Mouse (Mus musculus) neural tube, embryonic 14.5 days (tissue): ENCODE results near the gene Mroh2b. TPM values are rescaled to one million over a fixed set of nuclear protein-coding genes. Genes with fewer than 3 reads are reported as not detected.

Experiments
- ATAC-seq: fragments of 200-750 bp; cut with Nextera tagmentation; 2 replicates; pipeline ENCODE4 v1.8.0; 2017; ENCODE audit warnings: low read depth, mild to moderate bottlenecking, moderate TSS enrichment, moderate library complexity
- H3K27ac ChIP-seq: fragments of 300-500 bp; sonication (generic); 2 replicates; pipeline ENCODE4 v1.5.1; 2014; ENCODE audit warnings: low read depth, mild to moderate bottlenecking, control low read depth, low read length, moderate library complexity, mixed read lengths
- H3K27me3 ChIP-seq: fragments of 300-500 bp; sonication (generic); 2 replicates; pipeline ENCODE4 v1.6.1; 2014; ENCODE audit warnings: low read length; ENCODE audit not compliant: control insufficient read depth, insufficient read depth
- H3K36me3 ChIP-seq: fragments of 300-500 bp; sonication (generic); 2 replicates; pipeline ENCODE4 v1.6.1; 2014; ENCODE audit warnings: low read length, mixed read lengths; ENCODE audit not compliant: control insufficient read depth, insufficient read depth
- H3K4me1 ChIP-seq: fragments of 300-500 bp; sonication (generic); 2 replicates; pipeline ENCODE4 v1.6.1; 2014; ENCODE audit warnings: low read length; ENCODE audit not compliant: control insufficient read depth, insufficient read depth
- H3K4me2 ChIP-seq: fragments of 300-500 bp; sonication (generic); 2 replicates; pipeline ENCODE4 v1.6.1; 2014; ENCODE audit warnings: mild to moderate bottlenecking, low read depth, low read length, control low read depth
- H3K4me3 ChIP-seq: fragments of 300-500 bp; sonication (generic); 2 replicates; pipeline ENCODE4 v1.5.1; 2014; ENCODE audit warnings: low read depth, low read length, control low read depth, mixed read lengths
- H3K9ac ChIP-seq: fragments of 300-500 bp; sonication (generic); replicated peaks from 2 replicates; pipeline ENCODE4 v1.6.1; 2014; ENCODE audit warnings: low read depth, mild to moderate bottlenecking, control low read depth, low read length, mixed read lengths
- H3K9me3 ChIP-seq: fragments of 300-500 bp; sonication (generic); 2 replicates; pipeline ENCODE4 v1.6.1; 2016; ENCODE audit warnings: low read length; ENCODE audit not compliant: control insufficient read depth
- WGBS: fragments of 180-500 bp; shearing (Covaris S2); extraction: QIAGEN DNeasy Blood & Tissue Kit; methylation state at CpG from one replicate; pipeline ENCODE4 v1.1.7; 2014; 5-methylcytosine and 5-hydroxymethylcytosine counted together
- polyA plus RNA-seq: library from polyadenylated mRNA; unstranded; fragments of >200 nt; fragmentation: Nextera tagmentation; extraction: Ambion mirVana; gene quantifications from 2 replicates; pipeline ENCODE4 v1.2.1, GENCODE M21; 2014

Gene Mroh2b
- not detected in 2 replicates for polyA plus RNA-seq

GRCm38 (mm10) chr15:4898437-4898836 lies at the start of gene Mroh2b:
TSS of gene Mroh2b (plus strand) at chr15:4898737.
- H3K27ac ChIP-seq, result no peak within 1 kb of the TSS
- no peaks in the 10 kb centered on the region; the same call in 1 of the 2 replicates for H3K9me3 ChIP-seq
- no peaks in the 10 kb centered on the region for H3K36me3 ChIP-seq
- ATAC-seq, result no peak
- H3K27me3 ChIP-seq, result no peaks in the 10 kb centered on the region
- H3K4me2 ChIP-seq, result no peak within 1 kb of the TSS
- H3K4me1 ChIP-seq, result no peaks in the 10 kb centered on the region
- no peak within 1 kb of the TSS for H3K4me3 ChIP-seq
- WGBS, result 93% methylated on average over 1 of the region's 1 CpGs
- no peak within 1 kb of the TSS for H3K9ac ChIP-seq

GRCm38 (mm10) chr15:4850015-4850414 lies 48.5 kb upstream of the Mroh2b start:
- WGBS, result 93% methylated on average over 1 of the region's 1 CpGs
- H3K9me3 ChIP-seq, result no peaks in the 10 kb centered on the region

GRCm38 (mm10) chr15:4894962-4895361 lies 3.6 kb upstream of the Mroh2b start:
- WGBS, result 26% methylated on average over 3 of the region's 3 CpGs
- no peak for ATAC-seq
- H3K27ac ChIP-seq, result no peak overlapping the region
- no peaks in the 10 kb centered on the region for H3K36me3 ChIP-seq
- H3K9me3 ChIP-seq, result no peaks in the 10 kb centered on the region; the same call in 1 of the 2 replicates
- no peak overlapping the region for H3K4me3 ChIP-seq
- H3K4me2 ChIP-seq, result no peak overlapping the region
- no peak overlapping the region for H3K9ac ChIP-seq
- no peaks in the 10 kb centered on the region for H3K4me1 ChIP-seq
- no peaks in the 10 kb centered on the region for H3K27me3 ChIP-seq

More at GRCm38 (mm10) chr15:4850015-4850414, 48.5 kb upstream of the Mroh2b start:
- no peaks in the 10 kb centered on the region for H3K4me1 ChIP-seq
- no peak overlapping the region for H3K27ac ChIP-seq
- H3K9ac ChIP-seq, result no peak overlapping the region
- no peaks in the 10 kb centered on the region for H3K36me3 ChIP-seq
- no peak overlapping the region for H3K4me2 ChIP-seq
- no peak for ATAC-seq
- H3K27me3 ChIP-seq, result no peaks in the 10 kb centered on the region
- no peak overlapping the region for H3K4me3 ChIP-seq

- no peaks in the 10 kb centered on the region for H3K36me3 ChIP-seq
- H3K9me3 ChIP-seq, result no peaks in the 10 kb centered on the region
- no peak overlapping the region for H3K9ac ChIP-seq
- H3K27me3 ChIP-seq, result no peaks in the 10 kb centered on the region
- no peak for ATAC-seq
- 92% methylated on average over 8 of the region's 8 CpGs for WGBS
- H3K4me3 ChIP-seq, result no peak overlapping the region
- H3K27ac ChIP-seq, result no peak overlapping the region
- H3K4me2 ChIP-seq, result no peak overlapping the region
- H3K4me1 ChIP-seq, result no peaks in the 10 kb centered on the region
These were observed 36.2 kb downstream of the Mroh2b start for GRCm38 (mm10) chr15:4934731-4935130.

GRCm38 (mm10) chr15:4973355-4973754 lies 74.8 kb downstream of the Mroh2b start:
- no peaks in the 10 kb centered on the region for H3K27me3 ChIP-seq
- no peak overlapping the region for H3K9ac ChIP-seq
- no peaks in the 10 kb centered on the region for H3K4me1 ChIP-seq
- no peaks in the 10 kb centered on the region for H3K9me3 ChIP-seq
- 74% methylated on average over 1 of the region's 1 CpGs for WGBS
- no peak overlapping the region for H3K4me2 ChIP-seq
- H3K27ac ChIP-seq, result no peak overlapping the region
- ATAC-seq, result peak; percentile 60; the same call in 1 of the 2 replicates
- H3K4me3 ChIP-seq, result no peak overlapping the region
- no peaks in the 10 kb centered on the region for H3K36me3 ChIP-seq

GRCm38 (mm10) chr15:5002903-5003302 lies 104.4 kb downstream of the Mroh2b start:
- Histone ChIP-seq H3K9me3 (no peaks in the 10 kb centered on the region), H3K4me3 (no peak overlapping the region), H3K4me1 (no peaks in the 10 kb centered on the region), H3K27ac (no peak overlapping the region), H3K27me3 (no peaks in the 10 kb centered on the region), H3K36me3 (no peaks in the 10 kb centered on the region), H3K4me2 (no peak overlapping the region), H3K9ac (no peak overlapping the region)
- WGBS, result 37% methylated on average over 2 of the region's 2 CpGs
- ATAC-seq, result no peak; the same call in 1 of the 2 replicates

GRCm38 (mm10) chr15:5003503-5004196 lies 105.1 kb downstream of the Mroh2b start:
- no peak overlapping the region for H3K9ac ChIP-seq
- no peaks in the 10 kb centered on the region for H3K9me3 ChIP-seq
- WGBS, result 86% methylated on average over 6 of the region's 6 CpGs

GRCm38 (mm10) chr15:5009644-5010107 lies 111.1 kb downstream of the Mroh2b start:
- WGBS, result 72% methylated on average over 11 of the region's 11 CpGs
- ATAC-seq, result peak; percentile 65; the same call in 1 of the 2 replicates
- Histone ChIP-seq H3K27ac (no peak overlapping the region), H3K4me2 (no peak overlapping the region; the same call in 1 of the 2 replicates), H3K9me3 (no peaks in the 10 kb centered on the region), H3K36me3 (no peaks in the 10 kb centered on the region), H3K4me3 (no peak overlapping the region), H3K9ac (no peak overlapping the region), H3K4me1 (no peaks in the 10 kb centered on the region), H3K27me3 (no peaks in the 10 kb centered on the region)

More at GRCm38 (mm10) chr15:5003503-5004196, 105.1 kb downstream of the Mroh2b start:
- Histone ChIP-seq H3K4me1 (no peaks in the 10 kb centered on the region), H3K4me3 (no peak overlapping the region), H3K4me2 (no peak overlapping the region), H3K36me3 (no peaks in the 10 kb centered on the region), H3K27ac (no peak overlapping the region), H3K27me3 (no peaks in the 10 kb centered on the region)
- ATAC-seq, result no peak
